Mouse (Mus musculus) hindbrain, embryonic 10.5 days (tissue): ENCODE measurements around the gene Runx2. TPM values are rescaled to one million over a fixed set of nuclear protein-coding genes. Genes with fewer than 3 reads are reported as not detected.

Source experiments
- DNase-seq: peaks from one replicate; pipeline ENCODE4 v3.0.0-alpha.2; 2017; ENCODE audit warnings: low spot score
- H3K27ac ChIP-seq: fragments of 300-500 bp; sonication (generic); 2 replicates; pipeline ENCODE4 v1.5.1; 2016; ENCODE audit warnings: mild to moderate bottlenecking, moderate library complexity
- H3K27me3 ChIP-seq: fragments of 300-500 bp; sonication (generic); 2 replicates; pipeline ENCODE4 v1.6.1; 2016; ENCODE audit warnings: mild to moderate bottlenecking; ENCODE audit not compliant: poor library complexity, insufficient read depth, severe bottlenecking
- H3K36me3 ChIP-seq: fragments of 300-500 bp; sonication (generic); 2 replicates; pipeline ENCODE4 v1.6.1; 2016; ENCODE audit warnings: mild to moderate bottlenecking, moderate library complexity
- H3K4me1 ChIP-seq: fragments of 300-500 bp; sonication (generic); replicated peaks from 2 replicates; pipeline ENCODE4 v1.6.1; 2016; ENCODE audit warnings: mild to moderate bottlenecking
- H3K4me3 ChIP-seq: fragments of 300-500 bp; sonication (generic); 2 replicates; pipeline ENCODE4 v1.5.1; 2016; ENCODE audit warnings: mild to moderate bottlenecking, moderate library complexity
- H3K9me3 ChIP-seq: fragments of 300-500 bp; sonication (generic); 2 replicates; pipeline ENCODE4 v1.6.1; 2016; ENCODE audit warnings: mild to moderate bottlenecking, moderate library complexity
- WGBS: fragments of 180-500 bp; shearing (Covaris S2); methylation state at CpG from one replicate; pipeline ENCODE4 v1.1.7; 2016; 5-methylcytosine and 5-hydroxymethylcytosine counted together
- polyA plus RNA-seq: library from polyadenylated mRNA; unstranded; fragments of >200 nt; fragmentation: Nextera tagmentation; extraction: Ambion mirVana; gene quantifications from 2 replicates; pipeline ENCODE4 v1.2.1, GENCODE M21; 2016

Runx2 gene
- polyA plus RNA-seq, result 0.42 and 0.52 TPM in 2 replicates

- DNase-seq, result no peak
- no peak within 1 kb of the TSS for H3K4me3 ChIP-seq
- H3K27me3 ChIP-seq, result no peaks in the 10 kb centered on the region
- 23% methylated on average over 3 of the region's 3 CpGs for WGBS
- no peaks in the 10 kb centered on the region for H3K9me3 ChIP-seq
- H3K4me1 ChIP-seq, result peaks cover 8% of the 10 kb centered on the region
- no peak within 1 kb of the TSS for H3K27ac ChIP-seq
- H3K36me3 ChIP-seq, result no peaks in the 10 kb centered on the region
Measured at GRCm38 (mm10) chr17:44814508-44815175, at the start of gene Runx2. Runx2 (minus strand) TSS chr17:44814797.

GRCm38 (mm10) chr17:44863165-44863564, 48.6 kb upstream of the Runx2 start:
- H3K4me1 ChIP-seq, result no peaks in the 10 kb centered on the region
- WGBS, result 95% methylated on average over 6 of the region's 6 CpGs
- H3K27me3 ChIP-seq, result no peaks in the 10 kb centered on the region

GRCm38 (mm10) chr17:44842184-44842583, 27.6 kb upstream of the Runx2 start:
- H3K9me3 ChIP-seq, result no peaks in the 10 kb centered on the region
- 0 out of 2 replicates have a peak, but pooled peaks cover 2% of the 10 kb centered on the region for H3K4me1 ChIP-seq
- no peak overlapping the region for H3K4me3 ChIP-seq
- H3K36me3 ChIP-seq, result no peaks in the 10 kb centered on the region
- no peak for DNase-seq
- 85% methylated on average over 4 of the region's 4 CpGs for WGBS
- no peaks in the 10 kb centered on the region for H3K27me3 ChIP-seq
- H3K27ac ChIP-seq, result no peak overlapping the region

More at GRCm38 (mm10) chr17:44863165-44863564, 48.6 kb upstream of the Runx2 start:
- H3K9me3 ChIP-seq, result no peaks in the 10 kb centered on the region
- DNase-seq, result no peak
- no peak overlapping the region for H3K27ac ChIP-seq
- no peaks in the 10 kb centered on the region for H3K36me3 ChIP-seq
- no peak overlapping the region for H3K4me3 ChIP-seq

GRCm38 (mm10) chr17:44831201-44831600, 16.6 kb upstream of the Runx2 start:
- 77% methylated on average over 1 of the region's 1 CpGs for WGBS
- Histone ChIP-seq H3K4me1 (no peaks in the 10 kb centered on the region), H3K27ac (no peak overlapping the region), H3K36me3 (no peaks in the 10 kb centered on the region), H3K4me3 (no peak overlapping the region), H3K27me3 (no peaks in the 10 kb centered on the region), H3K9me3 (0 out of 2 replicates have a peak, but pooled peaks cover 4% of the 10 kb centered on the region)
- no peak for DNase-seq

- Histone ChIP-seq H3K4me3 (no peak overlapping the region), H3K27ac (no peak overlapping the region), H3K4me1 (no peaks in the 10 kb centered on the region), H3K27me3 (no peaks in the 10 kb centered on the region), H3K9me3 (0 out of 2 replicates have a peak, but pooled peaks cover 4% of the 10 kb centered on the region), H3K36me3 (no peaks in the 10 kb centered on the region)
- 89% methylated on average over 3 of the region's 3 CpGs for WGBS
- no peak for DNase-seq
Measured at GRCm38 (mm10) chr17:44829587-44829986, 15.0 kb upstream of the Runx2 start.

GRCm38 (mm10) chr17:44827964-44828363, 13.4 kb upstream of the Runx2 start:
- no peak for DNase-seq
- no peaks in the 10 kb centered on the region for H3K4me1 ChIP-seq
- 0 out of 2 replicates have a peak, but pooled peaks cover 4% of the 10 kb centered on the region for H3K9me3 ChIP-seq
- no peak overlapping the region for H3K27ac ChIP-seq
- no peak overlapping the region for H3K4me3 ChIP-seq
- H3K36me3 ChIP-seq, result no peaks in the 10 kb centered on the region
- no peaks in the 10 kb centered on the region for H3K27me3 ChIP-seq
- WGBS, result 85% methylated on average over 4 of the region's 4 CpGs

GRCm38 (mm10) chr17:44827124-44827523, 12.5 kb upstream of the Runx2 start:
- Histone ChIP-seq H3K4me3 (no peak overlapping the region), H3K27ac (no peak overlapping the region), H3K36me3 (no peaks in the 10 kb centered on the region), H3K27me3 (no peaks in the 10 kb centered on the region), H3K9me3 (0 out of 2 replicates have a peak, but pooled peaks cover 4% of the 10 kb centered on the region), H3K4me1 (no peaks in the 10 kb centered on the region)
- 85% methylated on average over 3 of the region's 3 CpGs for WGBS
- DNase-seq, result no peak

GRCm38 (mm10) chr17:44821940-44822339, 7.3 kb upstream of the Runx2 start:
- Histone ChIP-seq H3K36me3 (no peaks in the 10 kb centered on the region), H3K4me3 (no peak overlapping the region), H3K9me3 (no peaks in the 10 kb centered on the region), H3K4me1 (no peaks in the 10 kb centered on the region), H3K27me3 (no peaks in the 10 kb centered on the region), H3K27ac (no peak overlapping the region)
- 86% methylated on average over 5 of the region's 5 CpGs for WGBS
- DNase-seq, result no peak

- WGBS, result 79% methylated on average over 4 of the region's 4 CpGs
- H3K9me3 ChIP-seq, result no peaks in the 10 kb centered on the region
- H3K27ac ChIP-seq, result no peak overlapping the region
- peaks cover 5% of the 10 kb centered on the region for H3K4me1 ChIP-seq
- no peak for DNase-seq
- no peak overlapping the region for H3K4me3 ChIP-seq
- no peaks in the 10 kb centered on the region for H3K27me3 ChIP-seq
- no peaks in the 10 kb centered on the region for H3K36me3 ChIP-seq
Measured at GRCm38 (mm10) chr17:44819816-44820215, 5.2 kb upstream of the Runx2 start.

GRCm38 (mm10) chr17:44818825-44819224, 4.2 kb upstream of the Runx2 start:
- no peak for DNase-seq
- Histone ChIP-seq H3K4me1 (peaks cover 8% of the 10 kb centered on the region), H3K4me3 (no peak overlapping the region), H3K27ac (no peak overlapping the region), H3K9me3 (no peaks in the 10 kb centered on the region), H3K27me3 (no peaks in the 10 kb centered on the region), H3K36me3 (no peaks in the 10 kb centered on the region)
- 81% methylated on average over 2 of the region's 2 CpGs for WGBS

- H3K4me3 ChIP-seq, result no peak overlapping the region
- 91% methylated on average over 1 of the region's 1 CpGs for WGBS
- no peaks in the 10 kb centered on the region for H3K36me3 ChIP-seq
- H3K27me3 ChIP-seq, result no peaks in the 10 kb centered on the region
- no peaks in the 10 kb centered on the region for H3K4me1 ChIP-seq
- H3K27ac ChIP-seq, result no peak overlapping the region
- DNase-seq, result no peak
- H3K9me3 ChIP-seq, result no peaks in the 10 kb centered on the region
Measured at GRCm38 (mm10) chr17:44807031-44807430, 7.6 kb downstream of the Runx2 start.

- Histone ChIP-seq H3K27ac (no peak overlapping the region), H3K4me3 (no peak overlapping the region), H3K36me3 (no peaks in the 10 kb centered on the region), H3K27me3 (no peaks in the 10 kb centered on the region), H3K4me1 (no peaks in the 10 kb centered on the region), H3K9me3 (no peaks in the 10 kb centered on the region)
- DNase-seq, result no peak
- WGBS, result 56% methylated on average over 3 of the region's 3 CpGs
Measured at GRCm38 (mm10) chr17:44797331-44797730, 17.3 kb downstream of the Runx2 start.

- Histone ChIP-seq H3K27ac (no peak overlapping the region), H3K4me1 (no peaks in the 10 kb centered on the region), H3K9me3 (no peaks in the 10 kb centered on the region), H3K4me3 (no peak overlapping the region), H3K36me3 (peaks cover 8% of the 10 kb centered on the region), H3K27me3 (no peaks in the 10 kb centered on the region)
- 93% methylated on average over 12 of the region's 12 CpGs for WGBS
- no peak for DNase-seq
Measured at GRCm38 (mm10) chr17:44792218-44792917, 22.2 kb downstream of the Runx2 start.
